Mouse (Mus musculus): ENCODE measurements around the gene 6030408B16Rik. TPM values are rescaled to one million over a fixed set of nuclear protein-coding genes. Genes with fewer than 3 reads are reported as not detected.

The 6030408B16Rik gene
- total RNA-seq, 2 experiments from 2014 or later = 0.20 to 0.30 TPM

- DNase-seq = no peak
Measured at GRCm38 (mm10) chr15:101267053-101268032, 25.7 kb upstream of the 6030408B16Rik start.

- DNase-seq = no peak
Measured at GRCm38 (mm10) chr15:101270101-101270820, 22.8 kb upstream of the 6030408B16Rik start.

- DNase-seq = no peak
Measured at GRCm38 (mm10) chr15:101271107-101271506, 21.9 kb upstream of the 6030408B16Rik start.

- no peak for DNase-seq
Measured at GRCm38 (mm10) chr15:101271513-101271912, 21.5 kb upstream of the 6030408B16Rik start.

- no peak for DNase-seq
Measured at GRCm38 (mm10) chr15:101274380-101274779, 18.6 kb upstream of the 6030408B16Rik start.

- peak; percentile 54 to 70 for DNase-seq
Measured at GRCm38 (mm10) chr15:101277351-101277899, 15.6 kb upstream of the 6030408B16Rik start.

- no peak for DNase-seq
Measured at GRCm38 (mm10) chr15:101278589-101278988, 14.4 kb upstream of the 6030408B16Rik start.

- no peak for DNase-seq
Measured at GRCm38 (mm10) chr15:101279430-101279999, 13.5 kb upstream of the 6030408B16Rik start.

GRCm38 (mm10) chr15:101282471-101282870, 10.5 kb upstream of the 6030408B16Rik start:
- no peak for DNase-seq

- peak in 1 of 2 experiments; percentile 51 for DNase-seq
Measured at GRCm38 (mm10) chr15:101283183-101283910, 9.7 kb upstream of the 6030408B16Rik start.

GRCm38 (mm10) chr15:101283911-101284750, 8.9 kb upstream of the 6030408B16Rik start, which contains the start of gene Atg101:
TSS of gene Atg101 (plus strand) at chr15:101284272.
- peak; percentile 89 to 90 for DNase-seq

- no peak for DNase-seq
Measured at GRCm38 (mm10) chr15:101286129-101286770, 6.8 kb upstream of the 6030408B16Rik start.

GRCm38 (mm10) chr15:101287361-101287760, 5.7 kb upstream of the 6030408B16Rik start:
- no peak for DNase-seq

GRCm38 (mm10) chr15:101290354-101290753, 2.7 kb upstream of the 6030408B16Rik start:
- DNase-seq = no peak

GRCm38 (mm10) chr15:101292012-101292411, 1.0 kb upstream of the 6030408B16Rik start:
- no peak for DNase-seq

- DNase-seq = no peak
Measured at GRCm38 (mm10) chr15:101294028-101294894, 1.2 kb downstream of the 6030408B16Rik start.

- DNase-seq = no peak
Measured at GRCm38 (mm10) chr15:101295106-101295505, 2.1 kb downstream of the 6030408B16Rik start.

GRCm38 (mm10) chr15:101295616-101296015, 2.6 kb downstream of the 6030408B16Rik start:
- DNase-seq = no peak

- DNase-seq = no peak
Measured at GRCm38 (mm10) chr15:101296091-101296490, 3.1 kb downstream of the 6030408B16Rik start.
